Mouse (Mus musculus): ENCODE data around the gene Gm4559.
A peak's percentile ranks its signal among the peaks of the same experiment; 100 is the strongest.
"Not testable (repeated sequence)": the region's sequence is repeated elsewhere in the genome, so short reads cannot be mapped to it uniquely, and the experiment has no call there.

Gene Gm4559

DNA sequence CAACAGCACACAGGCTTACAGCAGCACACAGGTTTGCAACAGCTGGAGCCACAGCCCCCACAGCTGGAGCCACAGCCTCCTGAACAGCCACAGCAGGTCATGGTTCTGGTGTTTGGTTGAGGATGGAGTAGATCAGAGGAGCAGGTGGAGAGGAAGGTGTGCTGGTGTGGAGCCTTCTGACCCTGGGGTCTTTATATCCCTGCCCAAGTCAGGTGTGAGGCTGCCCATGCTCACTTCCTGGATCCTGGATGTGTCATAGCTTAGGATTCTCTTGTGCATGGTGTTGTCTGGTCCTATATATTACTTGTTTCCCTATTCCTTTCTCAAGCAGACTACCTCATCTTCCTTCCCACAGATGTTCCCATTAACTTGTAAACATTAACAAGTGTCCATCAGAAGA, at the start of gene Gm4559:
TSS of gene Gm4559 (minus strand) at position 101 of the 400 bp plus-strand sequence.
- DNase-seq: not testable (repeated sequence)

DNA sequence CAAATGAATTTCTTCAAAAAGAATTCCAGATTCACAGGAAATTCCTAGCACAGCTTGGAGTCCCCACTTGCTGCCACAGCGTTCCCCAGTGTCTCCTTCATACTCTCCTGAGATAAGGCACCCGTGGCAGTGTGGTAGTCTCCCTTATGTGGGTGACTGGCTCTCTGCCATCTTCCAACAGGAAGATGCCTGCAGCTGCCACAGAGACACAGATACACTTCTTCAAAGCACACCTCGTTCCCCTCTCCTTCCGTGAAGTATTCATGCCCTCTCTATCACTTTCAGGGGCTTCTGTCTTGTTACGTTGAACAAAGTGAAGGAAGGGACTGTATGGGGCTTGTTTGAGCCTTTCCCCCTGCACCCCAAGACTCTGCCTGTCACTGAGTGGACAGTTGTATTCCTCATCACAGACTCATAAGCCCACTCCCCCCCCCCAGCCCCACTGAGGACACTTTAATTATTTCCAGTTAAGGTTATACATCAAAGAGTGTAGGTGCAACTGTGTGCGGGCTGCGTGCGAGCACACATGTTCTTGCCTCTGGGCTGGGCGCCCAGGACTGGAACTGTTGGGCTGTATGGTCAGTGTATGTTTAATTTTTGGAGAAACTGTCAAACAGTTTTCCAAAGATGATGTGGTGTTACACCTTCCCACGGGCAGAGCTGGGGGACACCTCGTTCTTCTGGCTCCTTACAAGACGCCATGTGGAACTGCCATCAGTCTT, 49.4 kb upstream of the Gm4559 start:
- DNase-seq: no peak

DNA sequence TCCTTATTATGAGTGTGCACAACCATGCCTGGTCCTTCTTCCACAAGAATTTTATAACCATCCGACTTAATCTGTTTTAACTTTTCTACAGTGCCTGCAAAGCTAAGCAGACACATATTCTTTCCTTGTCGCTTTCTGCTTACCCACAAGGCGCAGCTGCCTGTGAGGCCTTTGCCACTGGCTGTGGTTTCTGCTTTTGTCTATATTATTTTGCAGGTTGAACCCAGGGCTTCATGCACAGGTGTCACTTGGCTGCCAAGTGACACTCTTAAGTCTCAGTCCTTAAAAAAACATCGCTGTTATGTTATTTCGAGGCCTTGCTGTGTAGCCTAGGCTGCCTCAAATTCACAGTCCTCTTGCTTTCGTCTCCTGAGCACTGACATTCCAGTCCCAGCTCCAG, 48.5 kb upstream of the Gm4559 start:
- DNase-seq: no peak

DNA sequence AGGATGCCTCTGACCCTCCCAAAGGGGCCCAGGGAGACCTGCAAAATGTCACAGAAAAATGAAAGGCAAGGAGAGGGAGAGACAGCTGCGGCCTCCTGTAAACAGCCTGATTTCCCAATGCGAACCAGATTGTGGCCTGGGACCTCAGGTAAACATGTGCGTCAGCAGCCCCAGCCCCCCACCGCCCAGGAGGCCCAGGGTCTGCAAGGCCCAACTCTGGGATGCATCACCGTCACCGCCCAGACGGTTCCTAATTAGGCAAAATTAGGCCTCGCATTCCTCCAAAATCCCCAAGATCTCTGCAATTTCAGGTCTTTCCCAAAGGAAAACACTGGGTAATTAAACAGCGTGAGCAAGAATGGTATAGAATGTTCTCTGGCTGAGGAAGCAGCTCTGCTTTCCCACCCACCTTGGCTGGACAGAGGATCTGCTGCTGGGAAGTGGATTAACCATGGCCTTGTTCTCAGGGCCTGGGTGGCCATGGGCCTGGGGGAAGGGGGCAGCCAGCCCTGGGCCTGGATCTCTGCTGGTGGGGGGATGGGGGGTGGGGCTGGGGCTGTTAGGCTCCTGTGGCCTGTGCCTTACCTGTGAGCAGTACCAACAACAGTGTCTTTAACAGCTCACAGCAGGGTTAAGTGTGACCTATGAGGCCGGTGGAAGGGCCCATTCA, 47.6 kb upstream of the Gm4559 start:
- DNase-seq: not testable (repeated sequence)

DNA sequence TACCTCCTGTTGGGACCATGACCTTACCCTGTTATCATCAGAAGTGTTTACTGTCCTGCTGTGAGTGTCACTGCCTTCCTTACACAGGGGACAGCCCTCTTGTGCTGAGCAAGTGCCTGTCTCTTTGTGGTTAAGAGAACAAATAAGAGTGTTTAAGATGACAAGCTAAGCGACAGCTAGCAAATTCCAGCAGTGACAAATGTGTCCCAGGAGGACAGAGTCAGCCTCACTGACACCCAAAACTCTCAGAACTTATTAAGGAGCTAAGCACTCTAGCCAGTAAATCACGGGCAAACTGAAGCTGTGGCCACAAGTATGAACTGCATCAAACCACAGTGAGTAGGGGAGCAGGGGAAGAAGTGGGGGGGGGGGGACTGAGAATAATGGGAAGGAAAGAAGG, 46.7 kb upstream of the Gm4559 start:
- peak; percentile 20 to 28 for DNase-seq

DNA sequence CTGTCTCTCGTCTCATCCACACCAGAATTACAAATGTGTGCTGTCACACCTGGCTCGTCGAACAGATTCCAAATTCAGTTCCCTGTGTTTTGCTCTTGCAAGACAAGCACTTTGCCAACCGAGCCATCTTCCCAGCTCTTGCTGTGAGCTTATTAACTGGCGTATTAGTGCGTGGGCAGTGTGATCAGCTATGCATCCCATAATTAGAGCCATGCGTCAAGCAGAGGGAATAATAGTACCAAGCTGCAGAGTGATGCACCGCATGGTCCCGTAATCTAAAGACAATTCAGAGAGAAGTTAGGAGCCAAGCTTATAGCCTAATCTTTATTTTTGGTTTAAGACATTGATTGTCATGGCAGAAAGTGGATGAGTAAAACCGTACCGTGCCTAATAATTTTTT, 45.0 kb upstream of the Gm4559 start:
- no peak for DNase-seq

DNA sequence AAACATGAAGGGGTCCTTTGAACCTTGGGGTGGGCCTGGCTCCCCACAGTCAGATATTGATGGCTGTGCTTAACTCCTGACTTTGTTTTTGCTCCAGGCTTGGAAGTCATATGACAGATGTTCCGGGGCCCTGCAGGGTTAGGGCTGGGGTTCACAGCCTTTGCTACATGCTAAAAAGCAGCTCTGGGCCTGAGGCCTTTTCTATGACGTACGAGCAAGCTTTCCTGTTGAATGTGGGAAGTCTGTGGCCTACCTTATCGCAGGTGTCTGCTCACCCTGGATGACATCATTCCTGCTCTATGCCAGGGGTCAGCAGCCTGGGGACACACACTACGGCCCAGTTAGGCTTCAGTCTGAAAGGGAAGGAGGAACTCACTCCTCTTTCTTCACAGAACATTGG, 43.1 kb upstream of the Gm4559 start:
- DNase-seq: no peak

DNA sequence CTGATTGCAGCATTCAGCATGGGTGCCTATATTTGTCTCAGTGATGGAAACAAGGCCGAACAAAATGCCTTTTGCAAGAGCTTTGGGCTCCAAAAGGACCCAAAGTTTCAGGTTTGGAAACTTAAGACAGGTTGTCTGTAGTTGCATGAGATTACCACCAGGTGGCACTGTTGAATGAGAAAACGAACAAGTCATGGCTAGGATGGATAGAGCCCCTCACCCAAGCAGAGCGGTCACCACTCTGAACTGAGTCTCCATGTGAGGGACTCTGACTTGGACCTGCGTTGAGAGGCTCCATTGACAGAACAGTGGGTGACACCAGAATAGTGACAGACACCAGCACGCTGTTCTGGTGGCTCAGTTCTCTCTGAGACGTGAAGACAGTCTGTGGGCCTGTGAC, 42.4 kb upstream of the Gm4559 start:
- DNase-seq: peak; percentile 7 to 50

DNA sequence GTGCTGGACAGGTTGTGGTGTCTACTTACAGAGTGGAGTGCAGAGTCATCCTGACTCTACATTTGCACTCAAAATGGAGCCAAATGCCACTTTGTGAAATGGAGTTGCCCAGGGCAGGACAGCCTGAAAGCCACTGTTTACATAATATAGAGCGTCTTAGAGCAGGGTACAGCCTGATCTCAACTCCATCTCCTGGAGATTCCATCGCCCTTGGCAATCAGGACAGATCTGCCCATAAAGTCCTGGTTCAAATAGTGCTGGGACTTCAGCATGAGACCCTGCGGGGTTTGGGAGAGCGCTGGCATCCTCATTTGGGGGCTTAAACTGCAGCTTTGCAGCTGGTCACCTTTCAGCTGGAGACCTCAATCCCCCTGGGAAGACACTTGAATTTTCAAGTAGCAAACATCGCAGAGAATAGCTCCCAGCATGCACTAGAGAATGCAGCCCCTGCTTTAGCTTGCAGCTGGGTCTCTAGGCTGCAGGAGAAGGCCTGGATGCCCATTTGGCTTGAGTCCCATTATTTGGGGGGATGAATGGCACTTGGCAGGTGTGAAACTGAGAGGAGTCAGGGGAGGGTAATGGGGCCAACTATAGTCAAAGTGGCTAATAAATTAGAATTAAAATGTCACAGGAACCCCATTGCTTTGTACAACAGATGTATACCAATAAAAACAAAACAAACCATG, 40.6 kb upstream of the Gm4559 start:
- DNase-seq: no peak

DNA sequence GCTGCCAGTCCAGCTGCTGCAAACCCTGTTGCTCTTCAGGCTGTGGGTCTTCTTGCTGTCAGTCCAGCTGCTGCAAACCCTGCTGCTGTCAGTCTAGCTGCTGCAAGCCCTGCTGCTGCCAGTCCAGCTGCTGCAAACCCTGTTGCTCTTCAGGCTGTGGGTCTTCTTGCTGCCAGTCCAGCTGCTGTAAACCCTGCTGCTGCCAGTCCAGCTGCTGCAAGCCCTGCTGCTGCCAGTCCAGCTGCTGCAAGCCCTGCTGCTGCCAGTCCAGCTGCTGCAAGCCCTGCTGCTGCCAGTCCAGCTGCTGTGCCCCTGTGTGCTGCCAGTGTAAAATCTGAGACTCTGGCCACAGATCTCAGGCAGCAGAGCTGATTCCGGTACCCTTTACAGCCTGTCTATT, 29.8 kb upstream of the Gm4559 start:
- not testable (repeated sequence) for DNase-seq

DNA sequence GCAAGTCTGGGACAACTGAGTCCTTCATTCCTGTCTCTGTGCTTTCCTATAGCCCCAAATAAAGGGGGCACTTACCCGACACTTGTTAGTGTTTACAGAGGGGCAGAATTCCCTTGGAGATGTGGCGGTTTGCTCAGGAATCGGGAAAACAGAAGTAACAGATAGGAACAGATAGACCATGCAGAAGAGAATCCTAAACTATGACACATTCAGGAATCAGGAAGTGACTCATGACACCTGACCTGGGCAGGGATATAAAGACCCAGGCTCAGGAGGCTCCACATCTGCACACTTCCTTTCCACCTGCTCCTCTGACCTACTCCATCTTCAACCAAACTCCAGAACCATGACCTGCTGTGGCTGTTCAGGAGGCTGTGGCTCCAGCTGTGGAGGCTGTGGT, 29.1 kb upstream of the Gm4559 start, which contains the start of gene Krtap5-4:
TSS of gene Krtap5-4 (plus strand) at position 301 of the 400 bp plus-strand sequence.
- DNase-seq: no peak

DNA sequence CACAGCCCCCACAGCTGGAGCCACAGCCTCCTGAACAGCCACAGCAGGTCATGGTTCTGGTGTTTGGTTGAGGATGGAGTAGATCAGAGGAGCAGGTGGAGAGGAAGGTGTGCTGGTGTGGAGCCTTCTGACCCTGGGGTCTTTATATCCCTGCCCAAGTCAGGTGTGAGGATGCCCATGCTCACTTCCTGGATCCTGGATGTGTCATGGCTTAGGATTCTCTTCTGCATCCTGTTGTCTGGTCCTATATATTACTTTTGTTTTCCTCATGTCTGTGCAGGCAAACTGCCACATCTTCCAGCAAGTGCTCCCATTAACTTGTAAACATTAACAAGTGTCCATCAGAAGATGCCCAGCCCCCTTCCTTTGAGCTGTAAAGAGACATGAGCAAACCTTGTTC, 22.9 kb upstream of the Gm4559 start, which contains the start of gene Krtap5-1:
TSS of gene Krtap5-1 (minus strand) at position 101 of the 400 bp plus-strand sequence.
- DNase-seq: not testable (repeated sequence)

DNA sequence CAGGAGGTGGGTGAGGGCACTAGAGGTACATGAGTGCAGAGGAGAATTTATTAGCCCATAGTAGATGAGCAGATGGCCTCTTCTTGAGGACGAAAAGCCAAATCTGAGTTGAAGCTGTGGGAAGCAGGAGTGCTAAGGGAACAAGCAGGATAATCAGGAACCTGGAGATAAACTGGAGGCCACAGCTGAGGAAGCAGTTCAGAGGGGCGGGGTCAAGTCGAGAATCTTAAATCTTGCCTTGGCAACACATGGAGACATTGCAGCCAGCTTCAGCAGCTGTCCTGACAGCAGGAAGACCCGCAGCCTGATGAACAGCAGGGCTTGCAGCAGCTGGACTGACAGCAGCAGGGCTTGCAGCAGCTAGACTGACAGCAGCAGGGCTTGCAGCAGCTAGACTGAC, 21.9 kb upstream of the Gm4559 start:
- DNase-seq: not testable (repeated sequence)

DNA sequence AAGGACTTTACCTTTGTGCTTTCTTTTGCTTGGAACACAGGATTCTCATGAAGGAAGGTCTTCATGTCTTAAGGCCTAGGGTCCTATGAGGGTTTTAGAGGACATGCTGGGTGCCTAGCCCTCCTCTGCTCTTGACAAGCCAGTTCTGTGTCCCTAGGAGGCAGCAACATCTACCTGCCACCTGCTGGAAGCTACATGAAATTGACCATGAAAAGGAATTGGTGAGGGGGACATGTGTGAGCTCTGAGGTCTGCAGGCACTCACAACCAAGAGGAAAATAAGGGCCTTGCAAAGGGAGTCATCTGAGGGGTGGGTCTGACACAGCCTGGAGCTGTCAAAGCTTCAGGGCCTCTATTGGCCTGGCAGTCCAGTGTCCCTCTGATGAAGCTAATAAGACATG, 21.3 kb upstream of the Gm4559 start:
- DNase-seq: no peak

DNA sequence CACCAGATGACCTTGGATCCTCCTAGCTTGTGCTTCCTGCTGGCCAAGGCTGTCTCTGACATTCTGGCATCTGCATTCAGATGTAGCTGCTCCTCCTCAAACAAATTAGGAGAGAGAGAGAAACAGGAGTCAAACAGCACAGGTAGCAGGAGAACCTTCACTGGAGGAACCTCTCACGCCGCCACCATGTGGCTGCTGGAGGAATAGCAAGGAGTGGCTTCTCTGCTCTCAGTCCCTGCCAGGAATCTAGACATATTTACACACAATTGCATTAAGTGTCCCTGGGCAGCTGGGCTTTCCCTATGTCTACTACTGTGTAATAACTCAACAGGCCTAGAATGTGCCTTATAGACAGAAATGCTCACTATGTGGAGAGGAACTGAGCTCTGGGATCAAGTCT, 19.7 kb upstream of the Gm4559 start:
- DNase-seq: peak; percentile 12 to 70

DNA sequence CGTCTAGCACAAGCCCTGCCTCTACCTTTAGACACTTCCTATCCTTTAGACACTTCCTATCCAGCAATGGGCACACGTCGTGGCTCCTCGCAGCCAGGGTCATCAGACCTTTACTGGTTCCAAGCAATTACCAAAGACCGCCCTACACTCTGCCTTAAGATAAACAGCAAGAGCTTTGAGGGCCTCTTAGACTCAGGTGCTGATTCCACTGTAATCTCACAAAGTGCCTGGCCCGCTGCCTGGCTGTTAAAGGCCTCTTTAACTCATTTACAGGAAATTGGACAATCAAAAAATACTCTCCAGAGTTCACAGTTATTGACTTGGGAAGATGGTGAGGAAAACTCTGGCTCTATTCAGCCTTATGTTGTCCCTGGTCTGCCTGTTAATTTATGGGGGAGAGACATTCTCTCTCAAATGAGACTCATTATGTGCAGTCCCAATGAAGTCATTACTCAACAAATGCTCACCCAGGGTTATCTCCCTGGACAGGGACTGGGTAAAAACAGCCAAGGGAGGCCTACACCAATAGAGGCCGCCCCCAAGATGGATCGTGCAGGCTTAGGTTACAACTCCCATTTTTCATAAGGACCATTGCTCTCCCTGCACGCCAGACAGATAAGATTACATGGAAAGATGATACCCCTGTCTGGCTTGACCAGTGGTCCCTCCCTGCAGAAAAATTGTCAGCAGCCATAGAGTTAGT, 11.9 kb upstream of the Gm4559 start:
- not testable (repeated sequence) for DNase-seq

DNA sequence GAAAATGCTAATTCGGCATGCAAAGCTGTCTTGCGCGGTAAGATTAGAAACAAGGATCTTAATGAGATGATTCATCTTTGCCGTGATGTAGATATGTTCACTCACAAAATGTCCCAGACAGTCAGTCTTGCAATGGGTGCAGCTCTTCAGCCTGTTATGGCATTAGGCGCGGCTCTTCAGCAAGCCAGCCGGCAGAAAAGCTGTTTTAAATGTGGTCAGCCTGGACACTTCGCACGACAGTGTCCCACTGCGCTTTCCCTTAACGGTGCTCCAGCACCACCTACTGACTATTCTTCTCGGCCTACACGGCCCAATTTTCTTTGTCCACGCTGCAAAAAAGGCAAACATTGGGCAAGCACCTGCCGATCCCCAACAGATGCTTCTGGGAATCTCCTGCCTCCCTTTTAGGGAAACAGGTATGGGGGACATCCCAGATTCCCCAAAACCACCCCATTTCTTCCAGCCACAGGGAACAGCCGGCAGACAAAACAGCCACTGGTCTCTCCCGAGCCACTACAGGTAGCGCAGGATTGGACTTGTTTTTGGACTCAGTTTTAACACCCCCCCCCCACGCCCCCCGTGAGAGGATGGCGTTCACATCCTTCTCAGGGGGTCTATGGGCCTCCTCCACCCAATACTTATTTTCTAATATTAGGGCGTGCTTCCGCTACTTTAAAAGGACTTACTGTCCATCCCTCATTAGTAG, 11.1 kb upstream of the Gm4559 start:
- DNase-seq: peak; percentile 27 to 62

DNA sequence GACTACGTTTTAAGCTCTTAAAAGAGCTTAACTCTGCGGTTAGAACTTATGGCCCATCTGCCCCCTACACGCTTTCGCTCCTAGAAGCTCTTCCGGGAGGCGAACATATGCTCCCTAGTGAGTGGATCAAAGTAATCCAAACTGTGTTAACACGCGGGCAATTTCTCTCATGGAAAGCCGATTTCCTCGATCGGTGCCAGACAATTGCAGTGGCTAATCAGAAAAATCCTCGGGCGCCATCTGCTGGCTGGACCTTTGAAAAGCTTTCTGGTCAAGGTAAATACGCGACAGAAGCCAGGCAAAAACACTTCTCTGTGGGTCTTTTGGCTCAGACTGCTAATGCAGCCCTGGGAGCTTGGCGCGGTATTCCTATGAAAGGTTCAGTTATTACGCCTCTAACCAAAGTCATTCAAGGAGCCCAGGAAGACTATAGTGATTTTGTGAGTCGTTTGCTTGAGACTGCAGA, 10.5 kb upstream of the Gm4559 start:
- peak; percentile 93 to 97 for DNase-seq

DNA sequence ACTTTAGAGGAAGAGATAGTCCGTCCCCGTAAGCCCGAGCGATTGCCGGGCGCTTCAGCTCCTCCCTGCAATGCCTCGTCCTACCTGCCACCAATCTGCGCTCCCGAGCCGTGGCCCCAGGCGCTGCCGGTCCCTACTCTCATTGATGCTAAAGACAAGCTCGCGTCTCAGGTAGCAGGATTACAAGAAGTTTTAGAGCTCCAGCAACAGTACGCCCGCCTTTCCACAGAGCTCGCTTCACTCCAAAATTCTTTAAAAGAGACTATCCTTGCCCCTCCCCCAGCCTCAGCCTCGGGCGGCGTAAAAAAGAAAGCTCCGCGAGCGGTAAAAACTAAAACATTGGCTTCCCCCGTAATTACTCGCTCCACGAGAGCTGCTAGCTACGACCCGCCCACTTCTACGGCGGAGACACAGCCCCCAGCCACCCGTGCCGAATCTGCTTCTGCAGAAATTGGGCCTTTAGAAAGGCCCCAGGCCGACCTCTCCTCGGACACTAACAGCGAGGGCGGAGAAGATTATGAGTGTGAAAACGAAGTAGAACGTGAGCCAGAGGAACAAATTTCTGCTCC, 9.9 kb upstream of the Gm4559 start:
- peak; percentile 49 to 75 for DNase-seq

DNA sequence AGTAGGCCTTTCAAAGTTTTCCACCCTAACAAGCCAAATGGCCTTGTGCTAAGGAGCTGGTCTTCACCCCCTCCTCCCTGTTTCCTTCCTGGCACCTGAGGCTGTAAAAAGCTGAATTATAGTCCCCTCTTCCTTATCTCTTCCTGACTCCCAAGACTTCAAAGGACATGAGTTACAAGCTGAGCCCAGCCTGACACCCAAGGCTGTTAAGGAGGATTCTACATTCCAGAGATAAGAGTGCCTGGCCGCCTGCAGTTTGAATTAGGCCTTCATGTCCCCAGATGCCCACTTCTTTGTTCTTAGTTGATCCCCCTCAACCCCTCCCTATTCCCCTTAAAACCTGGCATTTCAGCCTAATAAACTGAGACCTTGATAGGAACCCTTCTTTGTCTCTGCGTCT, 8.7 kb upstream of the Gm4559 start:
- peak in 1 of 2 experiments; percentile 6 for DNase-seq

DNA sequence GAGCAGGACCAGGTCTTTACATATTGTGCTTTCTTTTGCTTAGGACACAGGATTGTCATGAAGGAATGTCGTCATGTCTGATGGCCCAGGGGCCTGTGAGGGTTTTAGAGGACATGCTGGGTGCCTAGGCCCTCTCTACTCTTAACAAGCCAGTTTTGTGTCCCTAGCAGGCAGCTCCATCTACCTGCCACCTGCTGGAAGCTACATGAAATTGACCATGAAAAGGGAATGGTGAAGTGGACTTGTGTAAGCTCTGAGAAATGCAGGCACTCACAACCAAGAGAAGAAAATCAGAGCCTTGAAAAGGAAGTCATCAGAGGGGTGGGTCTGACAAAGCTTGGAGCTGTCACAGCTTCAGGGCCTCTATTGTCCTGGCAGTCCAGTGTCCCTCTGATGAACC, 5.1 kb upstream of the Gm4559 start:
- DNase-seq: not testable (repeated sequence)

DNA sequence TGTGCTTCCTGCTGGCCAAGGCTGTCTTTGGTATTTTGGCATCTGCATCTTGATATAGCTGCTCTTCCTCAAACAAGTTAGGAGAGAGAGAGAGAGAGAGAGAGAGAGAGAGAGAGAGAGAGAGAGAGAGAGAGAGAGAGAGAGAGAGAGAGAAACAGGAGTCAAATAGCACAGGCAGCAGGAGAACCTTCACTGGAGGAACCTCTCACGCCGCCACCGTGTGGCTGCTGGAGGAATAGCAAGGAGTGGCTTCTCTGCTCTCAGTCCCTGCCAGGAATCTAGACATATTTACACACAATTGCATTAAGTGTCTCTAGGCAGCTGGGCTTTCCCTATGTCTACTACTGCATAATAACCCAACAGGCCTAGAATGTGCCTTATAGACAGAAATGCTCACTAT, 4.0 kb upstream of the Gm4559 start:
- DNase-seq: peak; percentile 37 to 89

Measured in kidney, postnatal 36 days (tissue).